Mouse (Mus musculus) CH12.LX (cell line): ENCODE measurements around the gene Smad9.

Experiments used
- CTCF ChIP-seq, 2 experiments: IDR thresholded peaks in 1 of 2; conservative IDR thresholded peaks in 1 of 2; 2 replicates each; pipeline ENCODE4 v1.5.1; 2011 to 2012; ENCODE audit warnings: low read depth in 2 of 2, low read length in 2 of 2, improper control_type of control experiment in 1 of 2, inconsistent platforms in 1 of 2, mild to moderate bottlenecking in 1 of 2, moderate library complexity in 1 of 2
- ETS1 ChIP-seq: conservative IDR thresholded peaks from 2 replicates; pipeline ENCODE4 v1.6.1; 2012; ENCODE audit warnings: low read depth, mild to moderate bottlenecking, inconsistent platforms, low read length, improper control_type of control experiment, moderate library complexity
- HCFC1 ChIP-seq: IDR thresholded peaks from 2 replicates; pipeline ENCODE4 v1.6.1; 2012; ENCODE audit warnings: low read depth, mild to moderate bottlenecking, inconsistent platforms, low read length, improper control_type of control experiment
- MAFK ChIP-seq: IDR thresholded peaks from 2 replicates; pipeline ENCODE4 v1.6.1; 2011; ENCODE audit warnings: low read length, improper control_type of control experiment; ENCODE audit not compliant: insufficient replicate concordance
- MAX ChIP-seq: IDR thresholded peaks from 2 replicates; pipeline ENCODE4 v1.6.1; 2011; ENCODE audit warnings: low read length, improper control_type of control experiment
- POLR2A ChIP-seq: IDR thresholded peaks from 2 replicates; pipeline ENCODE4 v1.6.1; 2011; ENCODE audit warnings: low read depth, mild to moderate bottlenecking, improper control_type of control experiment, low read length
- TCF12 ChIP-seq: IDR thresholded peaks from 2 replicates; pipeline ENCODE4 v1.6.1; 2014; ENCODE audit warnings: low read depth, mild to moderate bottlenecking, inconsistent platforms, low read length, improper control_type of control experiment
- ZKSCAN1 ChIP-seq: IDR thresholded peaks from 2 replicates; pipeline ENCODE4 v1.6.1; 2012; ENCODE audit warnings: low read depth, inconsistent platforms, low read length, improper control_type of control experiment, borderline replicate concordance

GRCm38 (mm10) chr3:54822526-54822925, 67.1 kb downstream of the Smad9 start:
- no peak for TF ChIP-seq POLR2A
- TF ChIP-seq CTCF (conservative IDR thresholded peaks at IDR 0.05 in 1 of 2, IDR thresholded peaks at IDR 0.05 in 1 of 2; ENCODE audit: low read depth in 2 of 2, low read length in 2 of 2): no peak
- no peak for TF ChIP-seq TCF12
- no peak for TF ChIP-seq ZKSCAN1
- no peak for TF ChIP-seq HCFC1
- TF ChIP-seq MAX: no peak
- TF ChIP-seq MAFK: no peak
- no peak for TF ChIP-seq ETS1
